Mouse (Mus musculus) yolk sac, embryonic 10.5 days (tissue): ENCODE data around the gene Pogz.

ENCODE experiments used
- DNase-seq: peaks from one replicate; pipeline ENCODE4 v3.0.0-alpha.2; 2017; ENCODE audit warnings: low spot score

The Pogz gene

GRCm38 (mm10) chr3:94837183-94837890, at the start of gene Pogz:
Gene Pogz, plus strand, starts transcription at chr3:94837567.
- peak; percentile 97 for DNase-seq

GRCm38 (mm10) chr3:94789071-94789470, 48.3 kb upstream of the Pogz start:
- DNase-seq: no peak

GRCm38 (mm10) chr3:94789516-94789915, 47.9 kb upstream of the Pogz start:
- DNase-seq: no peak

DNA sequence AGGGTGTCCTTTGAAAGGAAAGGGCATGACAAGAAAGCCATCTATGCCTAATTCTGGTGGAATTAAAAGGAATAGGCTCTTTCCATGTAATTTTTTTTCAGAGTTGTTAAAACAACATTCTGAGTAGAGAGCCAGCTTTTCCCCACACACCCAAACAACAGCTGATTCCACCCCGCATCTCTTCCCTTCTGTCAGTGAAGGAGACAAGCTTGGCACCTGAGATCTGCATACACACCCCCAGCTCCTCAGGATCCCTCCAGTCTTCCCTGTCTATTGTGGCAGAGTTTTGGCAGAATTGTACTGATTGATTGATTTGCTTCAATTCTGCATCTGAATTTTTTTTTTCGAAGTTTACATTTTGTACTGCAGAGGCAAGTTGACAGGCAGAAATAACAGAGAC, 45.1 kb upstream of the Pogz start:
- no peak for DNase-seq

DNA sequence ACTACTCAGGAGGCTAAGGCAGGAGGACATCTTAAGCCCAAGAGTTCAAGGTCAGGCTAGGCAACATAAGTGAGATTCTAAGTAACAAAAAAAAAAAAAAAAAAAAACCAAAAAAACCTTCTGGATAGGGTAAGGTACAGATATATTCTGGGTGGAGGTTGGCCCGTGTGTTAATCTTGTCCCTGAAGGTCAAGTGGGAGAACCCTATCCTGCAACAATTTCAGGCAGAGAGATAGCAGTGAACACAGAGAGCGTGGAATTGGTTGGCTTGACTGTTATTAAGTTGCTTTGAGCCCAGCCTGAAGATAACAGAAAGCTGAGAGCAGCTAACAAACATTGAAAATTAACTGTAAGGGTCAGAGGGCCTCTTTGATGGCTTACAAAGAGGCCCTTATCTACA, 43.7 kb upstream of the Pogz start:
- DNase-seq: no peak

- no peak for DNase-seq
These were observed 43.0 kb upstream of the Pogz start for GRCm38 (mm10) chr3:94794359-94794758.

DNA sequence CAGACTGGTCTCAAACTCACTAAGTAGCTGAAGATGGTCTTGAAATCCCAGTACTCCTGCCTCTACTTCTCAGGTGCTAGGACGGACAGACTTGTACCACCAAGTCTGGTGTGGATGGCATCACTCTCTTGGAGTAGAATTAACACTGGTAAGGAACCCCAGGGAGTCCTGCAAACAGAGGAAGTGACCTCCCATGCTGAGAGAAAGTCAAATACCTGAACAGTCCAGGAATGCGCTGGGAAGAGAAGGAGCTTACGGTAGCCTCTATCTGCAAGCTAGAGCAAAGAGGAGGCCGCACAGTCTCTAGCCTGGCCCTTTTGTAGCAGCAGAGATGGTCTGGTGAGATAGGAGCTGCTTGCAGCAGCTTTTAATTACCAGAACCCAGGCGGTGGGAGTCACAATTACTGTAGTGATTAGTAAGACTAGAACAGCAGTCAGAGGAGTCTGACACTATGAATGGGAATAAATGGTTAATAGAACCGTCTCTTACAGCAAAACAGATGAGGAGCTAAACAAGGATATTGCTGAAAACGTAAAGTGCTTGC, 41.7 kb upstream of the Pogz start:
- DNase-seq: peak; percentile 44

GRCm38 (mm10) chr3:94796181-94796580, 41.2 kb upstream of the Pogz start:
- no peak for DNase-seq

DNA sequence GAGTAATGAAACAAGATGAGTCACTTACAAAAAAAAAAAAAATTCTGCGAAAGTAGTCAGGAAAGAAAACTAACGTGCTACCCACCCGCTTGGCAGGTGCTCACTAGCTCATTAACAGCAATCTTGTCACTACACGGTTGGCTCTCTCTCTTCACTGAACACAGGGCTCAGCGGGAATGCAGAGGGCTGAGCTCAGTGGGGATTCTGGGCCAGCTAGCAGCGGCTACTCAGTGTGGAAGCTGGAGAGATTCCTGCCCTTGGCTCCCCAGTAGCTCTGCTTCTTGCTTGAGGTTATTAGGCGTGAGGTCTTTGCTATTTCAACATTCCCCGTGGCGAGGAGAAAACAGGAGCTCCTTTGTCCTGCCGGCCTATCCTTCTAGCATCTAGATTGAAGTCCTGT, 33.2 kb upstream of the Pogz start:
- no peak for DNase-seq

GRCm38 (mm10) chr3:94804976-94805375, 32.4 kb upstream of the Pogz start:
- no peak for DNase-seq

- DNase-seq: no peak
These were observed 29.1 kb upstream of the Pogz start for GRCm38 (mm10) chr3:94808296-94808695.

GRCm38 (mm10) chr3:94811628-94812027, 25.7 kb upstream of the Pogz start:
- no peak for DNase-seq

GRCm38 (mm10) chr3:94813651-94814050, 23.7 kb upstream of the Pogz start:
- no peak for DNase-seq

GRCm38 (mm10) chr3:94814063-94814462, 23.3 kb upstream of the Pogz start:
- no peak for DNase-seq

DNA sequence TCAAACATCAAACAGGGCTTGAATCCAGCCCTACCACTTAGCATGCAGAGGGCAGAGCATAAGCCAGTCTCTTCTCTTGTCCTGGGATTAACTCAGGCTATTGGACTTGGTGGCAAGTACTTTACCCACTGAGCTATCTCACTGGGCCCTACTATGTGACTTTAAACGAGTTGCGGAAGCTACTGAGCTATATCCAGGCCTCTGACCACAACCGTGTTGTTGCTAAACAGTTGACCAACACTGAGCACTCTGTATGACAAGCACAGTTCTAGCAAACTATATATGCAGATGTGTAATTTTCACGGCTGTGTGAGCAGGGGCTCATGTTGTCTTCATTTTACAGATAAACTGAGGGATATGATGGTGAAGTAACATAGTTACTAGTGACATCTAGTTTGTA, 22.7 kb upstream of the Pogz start:
- DNase-seq: no peak

- DNase-seq: no peak
These were observed 21.8 kb upstream of the Pogz start for GRCm38 (mm10) chr3:94815603-94816002.

- no peak for DNase-seq
These were observed 19.6 kb upstream of the Pogz start for GRCm38 (mm10) chr3:94817731-94818130.

DNA sequence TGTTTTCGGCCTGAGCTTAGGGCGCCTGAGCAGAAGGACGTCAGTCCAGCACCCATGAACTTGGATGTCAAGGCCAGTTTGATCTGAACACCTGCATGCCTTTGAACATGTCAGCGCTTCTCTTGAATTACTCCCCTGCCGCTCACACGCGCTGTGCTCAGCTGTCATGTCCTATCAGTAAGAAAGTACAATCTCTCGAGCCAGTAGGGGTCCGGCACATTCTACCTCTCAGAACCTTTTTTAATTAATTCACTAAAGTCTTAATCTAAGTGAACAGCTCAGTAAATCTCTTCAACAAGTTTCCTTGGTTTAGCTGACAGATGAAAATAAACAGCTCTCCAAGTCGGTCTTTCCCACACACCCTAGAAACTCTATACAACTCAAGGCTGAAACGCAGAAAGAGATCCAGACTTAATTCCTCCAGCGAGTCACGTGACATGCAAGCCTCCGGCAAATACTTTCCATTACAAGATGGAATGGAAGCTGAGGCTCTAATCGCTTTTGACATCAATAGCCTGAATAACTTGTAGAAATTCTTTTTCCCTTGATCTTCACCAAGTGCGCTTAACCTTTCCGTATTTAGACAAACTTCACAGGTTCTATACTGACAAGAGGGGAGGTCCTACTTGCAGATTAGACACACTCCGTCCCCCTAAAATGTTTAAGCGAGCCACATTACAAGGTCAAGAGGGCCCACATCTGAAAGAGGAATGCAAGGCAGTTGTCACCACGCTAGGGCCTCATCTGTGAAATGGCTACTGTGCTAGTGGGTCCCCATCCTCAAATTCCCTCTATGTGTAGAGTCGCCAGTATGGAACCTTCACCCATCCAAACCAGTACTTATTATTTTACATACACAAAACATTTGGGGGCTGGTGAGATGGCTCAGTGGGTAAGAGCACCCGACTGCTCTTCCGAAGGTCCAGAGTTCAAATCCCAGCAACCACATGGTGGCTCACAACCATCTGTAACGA, 17.6 kb upstream of the Pogz start:
- no peak for DNase-seq

DNA sequence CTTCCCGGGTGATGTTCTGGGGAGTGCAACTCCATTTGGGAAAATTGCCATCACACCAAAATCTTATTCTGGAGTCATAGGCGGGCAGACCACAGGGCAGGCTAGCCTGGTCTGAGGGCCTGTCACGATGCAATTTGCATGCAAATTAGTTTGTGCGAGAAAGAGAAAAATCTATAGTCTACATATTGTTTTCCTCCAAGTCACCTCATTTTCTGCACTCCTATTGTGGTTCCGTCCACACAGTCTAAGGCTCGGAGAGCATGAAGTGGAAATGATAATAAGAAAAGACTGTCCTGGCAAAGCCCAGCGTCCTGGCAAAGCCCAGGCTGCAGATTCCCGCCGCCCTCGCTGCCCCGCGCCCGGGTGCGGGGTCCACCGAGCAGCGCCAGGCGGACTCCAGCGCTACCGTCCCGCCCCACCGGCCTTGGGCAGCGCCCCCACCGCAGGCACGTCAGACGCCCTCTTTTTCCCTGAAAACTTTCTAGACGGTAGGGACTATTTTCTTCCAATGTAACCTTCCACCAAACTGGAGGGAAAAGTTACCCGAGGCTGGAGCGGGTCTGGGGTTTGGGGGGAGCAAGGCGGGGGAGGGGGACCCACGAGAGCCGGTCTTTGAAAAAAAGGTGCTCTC, 16.2 kb upstream of the Pogz start:
- DNase-seq: peak; percentile 54

GRCm38 (mm10) chr3:94822082-94822481, 15.3 kb upstream of the Pogz start:
- no peak for DNase-seq

- no peak for DNase-seq
These were observed 13.3 kb upstream of the Pogz start for GRCm38 (mm10) chr3:94824110-94824509.

GRCm38 (mm10) chr3:94832100-94832499, 5.3 kb upstream of the Pogz start:
- DNase-seq: peak; percentile 28
